Mouse (Mus musculus) C2C12 (cell line): ENCODE data around the gene Hs6st3. TPM values are rescaled to one million over a fixed set of nuclear protein-coding genes. Genes with fewer than 3 reads are reported as not detected.

ENCODE experiments used
- H3K27me3 ChIP-seq: one replicate; pipeline ENCODE4 v1.6.1; 2011; ENCODE audit not compliant: control insufficient read depth, insufficient read depth, insufficient read length
- H3K36me3 ChIP-seq: one replicate; pipeline ENCODE4 v1.6.1; 2011; ENCODE audit not compliant: control insufficient read depth, insufficient read depth
- H3K4me3 ChIP-seq: one replicate; pipeline ENCODE4 v1.5.1; 2011; ENCODE audit warnings: mild to moderate bottlenecking, control low read depth; ENCODE audit not compliant: poor library complexity, insufficient read depth, severe bottlenecking
- H3K79me2 ChIP-seq: one replicate; pipeline ENCODE4 v1.6.1; 2011; ENCODE audit not compliant: control insufficient read depth, insufficient read depth
- H3K79me3 ChIP-seq: one replicate; pipeline ENCODE4 v1.6.1; 2011; ENCODE audit warnings: low read depth, control low read depth
- H3ac ChIP-seq: one replicate; pipeline ENCODE3; 2011; ENCODE audit warnings: low read depth; ENCODE audit not compliant: control insufficient read depth, insufficient read length
- CEBPB ChIP-seq: IDR thresholded peaks from one replicate; pipeline ENCODE4 v1.6.1; 2011; ENCODE audit warnings: low read depth, mild to moderate bottlenecking, control low read depth, moderate library complexity
- CTCF ChIP-seq: IDR thresholded peaks from one replicate; pipeline ENCODE4 v1.5.1; 2011; ENCODE audit not compliant: control insufficient read depth, insufficient read depth, insufficient read length
- FOSL1 ChIP-seq: IDR thresholded peaks from one replicate; pipeline ENCODE4 v1.8.0; 2011; ENCODE audit warnings: mild to moderate bottlenecking, low read length; ENCODE audit not compliant: poor library complexity, insufficient read depth, severe bottlenecking
- MAX ChIP-seq: IDR thresholded peaks from one replicate; pipeline ENCODE4 v1.6.1; 2011; ENCODE audit warnings: mild to moderate bottlenecking, control low read depth
- MYOD1 ChIP-seq: IDR thresholded peaks from one replicate; pipeline ENCODE4 v1.6.1; 2011; ENCODE audit warnings: low read depth; ENCODE audit not compliant: control insufficient read depth, insufficient read length
- MYOG ChIP-seq: IDR thresholded peaks from one replicate; pipeline ENCODE4 v1.6.1; 2011; ENCODE audit not compliant: control insufficient read depth, insufficient read length; ENCODE audit errors: extremely low read depth
- USF1 ChIP-seq: IDR thresholded peaks from one replicate; pipeline ENCODE4 v1.6.1; 2011; ENCODE audit warnings: low read depth, mild to moderate bottlenecking, control low read depth, moderate library complexity
- polyA plus RNA-seq: library from polyadenylated mRNA; unstranded; fragments of >200 nt; fragmentation: generic; extraction: Trizol; gene quantifications from one replicate; pipeline ENCODE4 v1.2.1, GENCODE M21; 2012; ENCODE audit warnings: missing spikeins

The Hs6st3 gene
- polyA plus RNA-seq, 1 experiment = not detected

- no peaks in the 10 kb centered on the region for H3K36me3 ChIP-seq
- TF ChIP-seq MYOG (no peak), USF1 (no peak), MYOD1 (no peak), FOSL1 (no peak), CTCF (no peak), MAX (no peak), CEBPB (no peak)
- no peaks in the 10 kb centered on the region for H3K79me3 ChIP-seq
- H3K4me3 ChIP-seq = no peak overlapping the region
- H3K79me2 ChIP-seq = no peaks in the 10 kb centered on the region
- H3K27me3 ChIP-seq = no peaks in the 10 kb centered on the region
- H3ac ChIP-seq = no peak overlapping the region
These were observed 714.0 kb downstream of the Hs6st3 start for GRCm38 (mm10) chr14:119852139-119852538.

- no peaks in the 10 kb centered on the region for H3K27me3 ChIP-seq
- H3ac ChIP-seq = no peak overlapping the region
- H3K4me3 ChIP-seq = no peak overlapping the region
- no peaks in the 10 kb centered on the region for H3K79me3 ChIP-seq
- no peaks in the 10 kb centered on the region for H3K36me3 ChIP-seq
- TF ChIP-seq FOSL1 (no peak), MAX (no peak), CEBPB (no peak), MYOD1 (no peak), USF1 (no peak), MYOG (no peak)
- H3K79me2 ChIP-seq = no peaks in the 10 kb centered on the region
These were observed 719.5 kb downstream of the Hs6st3 start for GRCm38 (mm10) chr14:119857338-119858291.

GRCm38 (mm10) chr14:119873617-119874016, 735.5 kb downstream of the Hs6st3 start:
- Histone ChIP-seq H3K36me3 (no peaks in the 10 kb centered on the region), H3K79me3 (no peaks in the 10 kb centered on the region), H3ac (no peak overlapping the region), H3K27me3 (no peaks in the 10 kb centered on the region), H3K79me2 (no peaks in the 10 kb centered on the region), H3K4me3 (no peak overlapping the region)
- TF ChIP-seq CEBPB = no peak
- TF ChIP-seq USF1 = no peak
- TF ChIP-seq MYOG = no peak
- no peak for TF ChIP-seq MAX
- TF ChIP-seq FOSL1 = no peak
- no peak for TF ChIP-seq CTCF
- TF ChIP-seq MYOD1 = no peak

GRCm38 (mm10) chr14:119892922-119893321, 754.8 kb downstream of the Hs6st3 start:
- Histone ChIP-seq H3K79me2 (no peaks in the 10 kb centered on the region), H3K4me3 (no peak overlapping the region), H3ac (no peak overlapping the region), H3K27me3 (no peaks in the 10 kb centered on the region), H3K36me3 (no peaks in the 10 kb centered on the region), H3K79me3 (no peaks in the 10 kb centered on the region)
- no peak for TF ChIP-seq CTCF
- TF ChIP-seq MYOG = no peak
- TF ChIP-seq CEBPB = no peak
- TF ChIP-seq MAX = no peak
- TF ChIP-seq MYOD1 = no peak
- TF ChIP-seq FOSL1 = no peak
- TF ChIP-seq USF1 = no peak

DNA sequence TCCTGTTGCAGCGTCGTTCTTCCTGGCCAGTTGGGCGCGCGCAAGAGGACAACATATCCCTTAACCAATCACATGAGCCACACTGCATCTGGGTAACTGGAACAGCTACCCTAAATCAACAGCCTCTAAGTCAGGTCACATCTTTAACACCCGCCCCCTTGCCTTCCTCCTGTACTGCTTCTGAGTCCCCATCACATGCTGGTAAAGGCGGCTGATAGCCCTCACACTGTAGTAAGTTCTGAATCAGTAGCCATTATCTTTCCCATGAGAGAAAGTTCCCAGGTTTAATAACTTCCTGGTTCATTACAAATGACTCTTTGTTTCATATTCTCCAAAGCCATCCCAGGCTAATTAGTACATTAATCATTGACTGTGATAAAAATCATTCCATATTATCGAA, 757.0 kb downstream of the Hs6st3 start:
- no peaks in the 10 kb centered on the region for H3K36me3 ChIP-seq
- no peaks in the 10 kb centered on the region for H3K79me2 ChIP-seq
- no peak overlapping the region for H3K4me3 ChIP-seq
- TF ChIP-seq MAX (no peak), FOSL1 (no peak), MYOG (no peak), CEBPB (no peak), USF1 (no peak), CTCF (no peak), MYOD1 (no peak)
- no peaks in the 10 kb centered on the region for H3K79me3 ChIP-seq
- H3ac ChIP-seq = no peak overlapping the region
- no peaks in the 10 kb centered on the region for H3K27me3 ChIP-seq
